Mouse (Mus musculus) megakaryocyte, embryonic 14.5 days (primary cell): ENCODE results near the gene Fbxl13.

Experiments
- FLI1 ChIP-seq: IDR thresholded peaks from 2 replicates; pipeline ENCODE4 v1.6.1; 2012; ENCODE audit warnings: low read length, inconsistent platforms, mixed read lengths
- GATA1 ChIP-seq: IDR thresholded peaks from 3 replicates; pipeline ENCODE4 v1.6.1; 2012; ENCODE audit warnings: mixed read lengths, low read length, inconsistent platforms, borderline replicate concordance

GRCm38 (mm10) chr5:21493294-21493999, 152.0 kb downstream of the Fbxl13 start:
- TF ChIP-seq GATA1 (no peak), FLI1 (no peak)
